Mouse (Mus musculus) layer of hippocampus, adult 2 months (tissue): ENCODE data around the gene Ly6g6e. TPM values are rescaled to one million over a fixed set of nuclear protein-coding genes. Genes with fewer than 3 reads are reported as not detected.

Source experiments
- DNase-seq, 2 experiments: peaks; one replicate each; pipeline ENCODE4 v3.0.0; 2022; ENCODE audit warnings: low spot score in 2 of 2
- H3K27ac ChIP-seq: fragments of 200-600 bp; 2 replicates; pipeline ENCODE4 v1.8.1; 2022
- H3K4me3 ChIP-seq: fragments of 200-600 bp; 2 replicates; pipeline ENCODE4 v1.8.1; 2022; ENCODE audit warnings: mild to moderate bottlenecking
- CTCF ChIP-seq: fragments of 200-600 bp; conservative IDR thresholded peaks from 2 replicates; pipeline ENCODE4 v1.8.1; 2022; ENCODE audit warnings: antibody characterized with exemption, mild to moderate bottlenecking, moderate library complexity
- total RNA-seq, 2 experiments: library from RNA; stranded (reverse); gene quantifications; 2 replicates each; pipeline ENCODE4 v1.2.3; 2021

The Ly6g6e gene
- total RNA-seq, 2 experiments from 2014 or later, result 2.5 to 3.5 TPM

- no peak for DNase-seq
- no peak overlapping the region for H3K27ac ChIP-seq
Observed at GRCm38 (mm10) chr17:35088151-35088550, 11.4 kb downstream of the Ly6g6e start.

DNA sequence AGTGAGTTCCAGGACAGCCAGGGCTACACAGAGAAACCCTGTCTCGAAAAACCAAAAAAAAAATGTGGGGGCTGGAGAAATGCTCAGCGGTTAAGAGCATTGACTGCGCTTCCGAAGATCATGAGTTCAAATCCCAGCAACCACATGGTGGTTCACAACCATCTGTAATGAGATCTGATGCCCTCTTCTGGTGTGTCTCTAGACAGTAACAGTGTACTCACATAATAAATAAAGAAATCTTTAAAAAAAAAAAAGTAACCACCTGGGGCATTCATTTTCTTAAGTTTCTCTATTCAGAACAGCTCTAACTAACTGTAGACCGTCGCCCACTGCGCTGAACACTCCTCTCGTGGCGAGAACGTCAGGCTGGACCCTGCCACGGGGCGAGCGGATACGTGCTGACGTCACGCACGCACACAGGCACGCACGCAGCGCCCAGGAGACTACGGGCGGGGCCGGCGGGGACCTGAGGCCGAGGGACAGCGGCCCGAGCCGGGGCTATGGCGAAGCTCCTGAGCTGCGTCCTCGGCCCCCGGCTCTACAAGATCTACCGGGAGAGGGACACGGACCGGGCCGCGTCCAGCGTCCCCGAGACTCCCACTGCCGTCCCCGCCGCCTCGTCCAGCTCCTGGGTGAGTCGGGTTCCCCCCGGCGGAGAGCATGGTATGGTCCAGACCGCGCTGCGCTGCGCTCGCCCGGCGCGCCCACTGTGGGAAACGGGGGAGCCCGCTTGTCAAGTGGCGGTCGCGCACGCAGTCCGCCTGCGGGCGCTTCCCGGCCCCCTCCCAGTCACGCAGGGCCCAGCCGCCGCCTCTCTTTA is 12.3 kb downstream of the Ly6g6e start, which contains the start of gene Abhd16a:
TSS of gene Abhd16a (plus strand) at position 439 of the 820 bp plus-strand sequence.
- peak within 1 kb of the TSS; percentile 82 for H3K4me3 ChIP-seq
- peak within 1 kb of the TSS; percentile 100 for H3K27ac ChIP-seq
- TF ChIP-seq CTCF, result peak; percentile 61
- DNase-seq, result peak; percentile 93

More at GRCm38 (mm10) chr17:35088151-35088550, 11.4 kb downstream of the Ly6g6e start:
- no peak overlapping the region for H3K4me3 ChIP-seq
- TF ChIP-seq CTCF, result peak; percentile 71

DNA sequence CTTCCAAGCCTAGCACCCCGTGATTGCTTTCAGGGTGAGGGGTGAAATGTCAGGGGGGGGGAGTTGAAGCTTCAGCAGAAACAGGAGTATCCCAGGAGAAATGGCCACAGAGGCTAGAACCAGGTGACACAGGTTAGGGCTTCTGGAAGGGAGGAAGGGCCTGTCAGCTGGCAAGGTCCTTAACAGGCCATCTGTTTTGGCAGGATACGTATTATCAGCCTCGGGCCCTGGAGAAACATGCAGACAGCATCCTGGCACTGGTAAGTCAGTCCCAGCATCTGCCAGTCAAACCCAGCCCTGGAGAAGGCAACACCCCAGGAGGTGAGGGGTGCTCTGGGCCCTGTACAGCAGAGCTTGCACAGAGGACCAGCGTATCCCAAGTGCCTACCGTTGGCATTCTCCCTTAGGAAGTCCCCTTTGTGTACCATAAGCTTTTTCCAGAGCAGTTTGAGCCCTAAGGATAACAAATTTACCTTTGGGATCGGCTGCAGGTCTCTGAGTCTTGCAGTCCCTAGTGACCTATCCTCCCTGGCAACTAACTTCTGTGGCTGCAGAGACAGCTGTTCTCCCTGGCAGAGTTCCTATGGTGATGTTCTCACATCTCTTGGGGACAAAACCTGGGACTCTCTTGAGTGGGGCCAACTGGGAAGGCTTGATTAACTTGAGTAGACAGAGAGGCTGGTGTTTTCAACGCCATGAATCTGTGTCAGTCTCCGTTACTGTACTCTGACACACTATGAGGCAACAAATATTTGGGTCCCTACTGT is 13.6 kb downstream of the Ly6g6e start:
- no peak for DNase-seq
- Histone ChIP-seq H3K27ac (peak overlapping the region; percentile 100), H3K4me3 (peak overlapping the region; percentile 82)
- TF ChIP-seq CTCF, result no peak

DNA sequence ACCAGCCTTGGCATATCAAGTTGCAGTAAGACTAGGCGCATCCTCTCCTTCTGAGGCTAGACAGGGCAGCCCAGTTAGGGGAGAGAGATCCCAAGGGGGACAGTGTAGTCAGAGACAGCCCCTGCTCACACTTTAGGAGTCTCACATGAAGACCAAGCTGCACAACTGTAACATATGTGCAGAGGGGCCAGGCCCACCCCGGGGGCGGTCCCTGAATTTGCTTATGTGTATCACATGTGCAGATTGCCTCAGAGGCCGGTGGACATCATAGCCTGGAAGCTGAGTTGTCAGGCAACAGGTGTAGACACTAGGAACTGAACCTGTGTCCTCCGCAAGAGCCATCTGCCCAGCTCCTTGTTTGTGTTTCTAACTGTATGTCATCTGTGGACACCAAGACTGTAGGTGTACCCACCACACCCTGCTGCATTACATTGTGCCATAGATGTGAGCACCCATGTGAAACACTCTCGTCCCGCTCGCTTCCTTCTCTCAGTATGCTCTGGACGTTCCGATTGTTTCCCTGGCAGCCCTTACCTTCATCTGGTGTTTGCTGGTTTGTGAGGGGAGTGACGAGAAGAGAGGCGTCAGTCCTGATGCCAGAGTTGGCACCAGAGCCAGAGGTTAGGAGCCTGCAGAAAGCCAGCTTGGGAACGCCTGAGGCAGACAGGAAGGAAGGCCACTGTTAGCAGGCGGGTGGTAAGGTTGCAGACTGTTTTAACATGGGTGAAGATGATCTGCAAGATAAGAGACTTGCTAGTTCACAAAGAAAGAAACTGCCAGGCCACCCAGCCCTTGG is 15.9 kb downstream of the Ly6g6e start:
- Histone ChIP-seq H3K4me3 (no peak overlapping the region; the same call in 1 of the 2 replicates), H3K27ac (peak overlapping the region; percentile 25; the same call in 1 of the 2 replicates)
- DNase-seq, result no peak
- no peak for TF ChIP-seq CTCF

DNA sequence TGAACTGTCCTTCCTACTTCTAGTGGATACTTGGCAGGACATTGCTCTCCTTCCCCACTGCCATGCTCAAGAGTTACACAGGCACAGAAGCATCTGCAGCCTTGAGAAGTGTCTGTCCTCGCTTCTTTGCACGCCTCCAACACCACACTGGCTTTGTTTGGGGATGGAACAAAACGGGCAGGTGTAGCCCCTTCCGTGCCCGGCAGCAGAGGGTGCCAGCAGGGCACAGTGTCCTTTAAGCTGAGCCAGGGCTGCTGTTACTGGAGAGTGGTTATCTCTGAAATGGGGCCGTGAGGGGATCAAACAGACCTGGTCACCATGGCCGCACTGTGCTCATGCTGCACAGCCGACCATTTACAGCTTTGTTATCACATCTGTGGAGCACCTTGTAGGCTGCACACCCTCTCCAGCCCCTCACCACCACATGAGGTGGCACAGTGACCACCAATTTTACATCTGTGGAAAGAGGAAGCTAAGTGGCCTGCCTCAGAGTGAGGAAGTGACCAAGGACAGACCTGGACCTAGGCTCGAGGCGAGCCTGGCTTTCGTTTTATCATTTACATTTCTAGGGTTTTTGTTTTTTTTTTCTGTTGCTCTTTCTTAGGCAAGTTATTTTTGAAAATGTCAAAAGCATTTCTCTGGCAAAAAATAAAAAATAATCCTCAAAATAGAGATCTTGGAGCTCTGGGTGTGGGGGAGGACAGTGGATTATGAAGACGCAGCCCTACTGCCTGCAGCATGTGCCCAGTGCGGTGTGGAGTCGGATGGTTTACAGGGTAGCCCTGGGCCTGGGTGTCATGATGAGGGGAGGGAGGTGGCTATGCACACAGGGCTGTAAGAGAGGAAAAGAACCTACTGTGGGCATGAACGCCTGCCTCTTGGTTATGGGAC is 18.0 kb downstream of the Ly6g6e start:
- Histone ChIP-seq H3K4me3 (no peak overlapping the region), H3K27ac (no peak overlapping the region; the same call in 1 of the 2 replicates)
- no peak for DNase-seq
- no peak for TF ChIP-seq CTCF

GRCm38 (mm10) chr17:35096597-35096996 is 19.9 kb downstream of the Ly6g6e start:
- no peak for DNase-seq
- Histone ChIP-seq H3K4me3 (no peak overlapping the region), H3K27ac (peak overlapping the region; percentile 43; the same call in 1 of the 2 replicates)
- no peak for TF ChIP-seq CTCF

- TF ChIP-seq CTCF, result peak; percentile 67
- peak overlapping the region; percentile 43; the same call in 1 of the 2 replicates for H3K27ac ChIP-seq
- peak; percentile 37 to 43 for DNase-seq
- H3K4me3 ChIP-seq, result no peak overlapping the region
Observed at GRCm38 (mm10) chr17:35097164-35097655, 20.5 kb downstream of the Ly6g6e start.

DNA sequence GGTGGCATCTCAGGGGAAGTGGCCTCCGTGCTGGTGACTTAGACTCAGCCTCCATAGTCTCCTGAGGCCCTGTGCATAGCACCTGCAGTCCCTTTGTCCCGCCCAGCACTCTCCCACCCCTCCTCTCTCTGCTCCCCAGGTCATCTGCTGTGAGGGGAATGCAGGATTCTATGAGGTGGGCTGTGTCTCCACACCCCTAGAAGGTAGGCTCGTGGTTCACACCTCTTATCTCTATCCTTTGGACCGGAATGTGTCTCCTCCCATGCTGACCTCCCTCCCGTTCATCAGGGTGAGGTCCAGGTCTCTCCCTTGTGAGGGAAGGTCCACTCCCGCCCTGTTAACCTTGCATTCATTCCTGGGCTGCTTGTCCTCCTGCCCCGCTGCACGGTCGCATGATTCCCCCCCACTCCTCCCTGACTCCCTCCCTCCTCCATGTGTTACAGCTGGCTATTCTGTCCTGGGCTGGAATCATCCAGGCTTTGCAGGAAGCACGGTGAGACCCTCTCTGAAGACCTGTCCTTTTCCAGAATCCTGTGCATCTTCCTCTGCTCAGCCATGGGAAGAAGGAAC is 23.6 kb downstream of the Ly6g6e start:
- no peak for DNase-seq
- H3K4me3 ChIP-seq, result no peak overlapping the region
- no peak for TF ChIP-seq CTCF
- no peak overlapping the region for H3K27ac ChIP-seq

DNA sequence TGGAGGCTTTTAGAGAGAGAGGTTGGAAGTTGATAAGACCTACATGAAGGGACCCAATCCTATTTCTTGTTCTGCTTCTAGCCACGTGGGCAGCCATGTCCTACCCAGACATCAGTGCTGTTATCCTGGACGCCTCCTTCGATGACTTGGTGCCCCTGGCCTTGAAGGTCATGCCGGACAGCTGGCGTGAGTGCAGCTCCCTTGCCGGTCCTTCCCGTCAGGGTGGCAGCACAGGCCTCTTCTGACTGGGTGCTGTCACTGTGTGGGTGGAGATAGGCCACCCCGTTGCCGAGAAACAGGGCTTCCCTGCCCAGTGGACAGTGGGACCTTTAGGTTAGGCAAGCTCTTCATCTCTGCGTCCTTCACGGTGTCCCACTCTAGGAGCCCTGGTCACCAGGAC is 24.5 kb downstream of the Ly6g6e start:
- no peak for TF ChIP-seq CTCF
- H3K4me3 ChIP-seq, result no peak overlapping the region
- no peak for DNase-seq
- H3K27ac ChIP-seq, result no peak overlapping the region

DNA sequence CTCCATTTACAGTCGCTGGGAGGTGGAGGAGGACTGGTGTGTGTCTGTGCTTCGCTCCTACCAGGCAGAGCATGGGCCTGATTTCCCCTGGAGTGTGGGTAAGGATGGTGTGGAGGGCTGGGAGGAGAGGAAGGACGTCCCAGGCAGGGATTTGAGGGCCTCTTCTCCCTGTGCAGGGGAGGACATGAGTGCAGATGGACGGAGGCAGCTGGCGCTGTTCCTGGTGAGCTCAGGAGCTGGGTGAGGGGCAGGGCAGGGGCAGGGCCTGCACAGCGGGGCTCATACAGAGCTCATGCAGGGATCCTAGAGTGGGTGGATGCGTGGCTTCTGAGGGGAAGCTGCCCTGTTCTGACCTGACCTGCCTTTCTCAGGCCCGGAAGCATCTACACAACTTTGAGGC is 25.6 kb downstream of the Ly6g6e start:
- DNase-seq, result no peak
- TF ChIP-seq CTCF, result no peak
- Histone ChIP-seq H3K27ac (no peak overlapping the region), H3K4me3 (no peak overlapping the region)

DNA sequence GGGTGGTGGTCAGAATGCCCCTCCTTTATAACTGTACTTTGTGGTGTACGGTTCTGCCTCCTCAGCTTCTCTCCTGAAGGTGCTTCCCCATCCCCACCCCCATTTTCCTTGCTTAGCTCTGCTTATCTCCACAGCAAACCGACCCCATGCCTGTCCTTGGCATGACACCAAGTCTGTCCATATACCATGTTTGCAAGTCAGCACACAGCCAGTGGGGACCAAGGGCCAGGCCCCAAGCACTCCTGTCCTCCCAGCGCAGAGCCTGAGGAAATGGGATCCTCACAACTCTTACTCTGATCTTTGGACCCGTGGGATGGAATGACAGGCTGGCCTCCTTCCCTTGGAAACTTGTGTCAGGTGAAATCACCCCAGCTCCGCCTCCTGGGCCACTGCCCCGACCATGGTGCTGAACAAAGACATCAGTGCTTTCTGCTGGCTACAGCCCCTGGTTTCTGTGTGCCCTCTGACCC is 26.6 kb downstream of the Ly6g6e start:
- H3K4me3 ChIP-seq, result no peak overlapping the region
- no peak for DNase-seq
- H3K27ac ChIP-seq, result no peak overlapping the region
- TF ChIP-seq CTCF, result no peak
